Mouse (Mus musculus) 3134 (cell line): Measurements from ENCODE around the gene Trim9.

ENCODE experiments used
- DNase-seq: peaks from one replicate; pipeline ENCODE4 v3.0.0-alpha.2; 2011; ENCODE audit warnings: low spot score; ENCODE audit not compliant: insufficient read length; ENCODE audit errors: extremely low read depth

Trim9 gene

GRCm38 (mm10) chr12:70326393-70326792 is 21.0 kb downstream of the Trim9 start:
- DNase-seq: no peak

- DNase-seq: no peak
Observed at GRCm38 (mm10) chr12:70325826-70326225, 21.6 kb downstream of the Trim9 start.

GRCm38 (mm10) chr12:70322790-70323189 is 24.6 kb downstream of the Trim9 start:
- DNase-seq: no peak

DNA sequence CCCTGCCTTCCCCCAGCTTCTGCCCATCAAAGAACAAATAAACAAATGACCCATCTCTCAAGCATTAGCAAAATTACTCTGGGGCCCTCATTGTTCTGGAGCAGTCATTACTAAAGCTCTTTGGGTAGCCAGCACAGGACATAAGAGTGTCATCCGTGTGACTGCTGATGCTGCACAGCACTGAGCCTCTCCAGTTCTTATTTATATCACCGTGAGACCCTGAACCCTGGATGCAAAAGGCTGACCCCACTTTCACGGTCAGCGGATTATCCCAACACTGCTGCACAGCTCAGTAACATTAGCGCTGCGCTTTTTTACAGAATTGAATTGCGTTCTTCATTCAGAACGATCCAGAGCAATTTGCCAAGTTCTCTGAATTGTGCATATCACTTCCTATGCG is 31.3 kb downstream of the Trim9 start:
- DNase-seq: no peak

GRCm38 (mm10) chr12:70307881-70308280 is 39.5 kb downstream of the Trim9 start:
- DNase-seq: no peak

DNA sequence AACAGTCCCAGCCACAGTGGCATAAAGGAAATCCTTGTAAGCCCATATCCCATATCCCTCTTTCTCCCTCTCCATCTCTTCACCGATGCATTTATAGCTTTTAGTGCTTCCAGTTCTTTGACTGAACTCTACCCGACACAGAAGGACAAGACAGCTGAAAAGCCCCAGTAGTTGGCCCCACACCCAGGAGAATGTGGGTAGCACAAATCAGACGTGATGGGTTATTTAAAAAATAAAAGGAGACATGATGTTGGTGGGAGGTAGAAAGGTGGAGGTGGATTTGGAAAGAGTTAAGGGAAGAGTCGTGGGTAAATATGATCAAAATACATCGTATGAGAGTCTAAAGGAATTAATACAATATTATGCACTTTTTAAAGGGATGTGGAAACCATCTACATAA is 40.4 kb downstream of the Trim9 start:
- no peak for DNase-seq

DNA sequence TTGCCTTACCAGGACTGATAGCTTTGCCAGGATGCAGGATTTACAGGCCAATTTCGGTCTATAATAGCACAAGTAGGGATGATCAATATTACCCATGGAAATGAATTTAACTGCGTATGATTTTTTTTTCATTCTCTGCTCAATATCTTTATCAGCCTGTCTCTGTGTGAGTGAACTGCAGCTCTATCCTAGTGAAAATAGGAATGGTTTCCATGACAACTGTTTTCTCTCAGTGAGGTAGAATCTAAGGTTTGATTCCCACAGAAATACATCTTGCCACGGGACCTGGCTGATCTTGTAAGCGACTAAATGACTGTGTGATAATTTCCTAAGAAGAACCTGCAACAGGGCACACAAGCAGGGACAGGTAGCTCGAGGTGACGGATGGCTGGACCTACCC is 43.4 kb downstream of the Trim9 start:
- no peak for DNase-seq

GRCm38 (mm10) chr12:70303525-70303924 is 43.9 kb downstream of the Trim9 start:
- no peak for DNase-seq

- no peak for DNase-seq
Observed at GRCm38 (mm10) chr12:70302022-70302720, 45.2 kb downstream of the Trim9 start.

DNA sequence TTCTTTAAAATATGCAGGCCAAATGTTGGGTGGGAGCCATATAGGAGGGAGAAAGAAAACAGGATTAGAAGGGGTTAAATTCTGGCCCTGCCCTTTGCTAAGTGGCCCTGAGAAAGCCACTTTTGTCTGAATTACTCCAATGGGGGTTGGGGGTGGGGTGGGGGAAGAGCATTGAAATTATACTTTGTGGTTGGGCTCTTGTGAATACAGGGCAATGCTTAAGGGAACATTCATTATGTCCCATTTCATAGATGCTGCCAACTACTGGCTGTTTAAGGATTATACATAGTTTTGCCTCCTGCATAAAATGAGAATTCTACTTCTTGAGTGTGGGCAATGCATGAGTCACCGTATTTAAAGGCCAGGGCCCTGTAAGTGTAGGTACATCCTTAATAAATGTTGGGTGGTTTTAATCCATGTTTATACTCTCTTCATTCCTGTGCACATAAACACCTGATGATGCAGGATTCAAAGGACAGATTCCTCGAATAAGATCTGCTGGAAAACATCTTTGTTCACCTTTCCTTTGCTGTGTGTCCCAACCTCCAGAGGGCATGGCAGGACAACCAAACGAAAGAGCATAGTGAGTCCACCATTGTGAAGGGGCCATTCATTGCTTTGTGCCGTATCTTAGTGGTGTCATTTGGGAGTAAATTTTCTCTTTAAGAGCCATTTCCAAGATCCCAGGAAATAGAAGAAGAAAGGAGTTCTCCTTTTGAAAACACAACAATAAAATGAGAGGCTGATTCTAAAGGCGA is 53.3 kb downstream of the Trim9 start:
- no peak for DNase-seq

DNA sequence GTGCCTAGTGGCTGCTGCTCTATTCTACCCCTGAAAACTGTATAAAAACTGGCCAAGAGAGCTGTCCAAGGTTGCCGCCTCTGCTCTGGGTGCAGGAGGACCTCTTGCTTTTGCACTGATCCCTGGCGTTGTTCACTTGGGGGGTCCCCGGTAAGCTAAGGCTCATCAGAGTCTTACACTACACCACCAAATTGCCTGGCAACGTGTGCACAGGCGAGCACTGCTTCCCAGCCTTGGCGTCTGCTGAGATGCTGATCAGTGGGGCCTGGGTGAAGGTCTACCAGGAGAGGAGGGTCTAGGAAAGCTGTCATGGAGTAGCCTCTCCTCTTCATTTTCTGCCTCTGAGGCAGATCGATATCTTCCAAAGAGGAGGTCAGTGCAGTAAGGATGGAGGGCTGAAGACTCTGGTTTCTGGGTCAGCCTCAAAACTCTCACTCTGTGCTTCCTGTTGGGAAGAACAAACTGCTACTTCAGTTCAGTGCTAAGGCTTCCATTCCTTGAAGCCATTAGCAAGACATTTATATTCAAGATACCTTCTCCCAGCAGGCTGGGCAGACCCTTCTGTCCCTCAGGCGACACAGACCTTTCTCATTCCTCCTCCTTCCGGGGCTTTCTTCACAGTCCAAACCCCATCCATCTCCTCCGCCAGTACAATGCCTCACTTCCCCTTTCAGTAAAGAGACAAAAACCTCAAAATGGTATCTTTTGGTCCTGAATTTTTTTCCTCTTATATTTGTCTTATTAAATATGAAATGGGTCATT is 54.1 kb downstream of the Trim9 start:
- no peak for DNase-seq

- no peak for DNase-seq
Observed at GRCm38 (mm10) chr12:70285521-70285920, 61.9 kb downstream of the Trim9 start.

DNA sequence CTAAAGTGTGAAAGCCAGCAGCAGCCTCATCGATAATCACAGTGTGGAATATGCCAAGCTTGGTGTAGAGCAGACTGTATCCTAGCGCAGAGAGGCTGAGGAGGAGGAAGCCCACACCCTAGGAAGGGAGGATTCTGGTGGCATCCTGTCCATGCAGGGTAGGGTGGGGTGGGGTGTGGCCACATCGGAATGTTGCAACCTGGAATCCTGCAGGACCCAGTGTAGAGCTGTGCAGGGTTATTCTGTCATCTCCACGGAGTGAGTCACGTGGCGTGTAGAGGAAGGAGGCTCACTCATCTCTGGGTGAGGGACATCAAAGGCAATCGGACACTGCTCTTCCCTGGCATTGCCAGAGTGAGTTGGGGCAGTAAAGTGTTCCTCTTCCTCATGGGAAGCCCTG is 62.4 kb downstream of the Trim9 start:
- DNase-seq: no peak

- DNase-seq: no peak
Observed at GRCm38 (mm10) chr12:70283116-70283731, 64.2 kb downstream of the Trim9 start.

DNA sequence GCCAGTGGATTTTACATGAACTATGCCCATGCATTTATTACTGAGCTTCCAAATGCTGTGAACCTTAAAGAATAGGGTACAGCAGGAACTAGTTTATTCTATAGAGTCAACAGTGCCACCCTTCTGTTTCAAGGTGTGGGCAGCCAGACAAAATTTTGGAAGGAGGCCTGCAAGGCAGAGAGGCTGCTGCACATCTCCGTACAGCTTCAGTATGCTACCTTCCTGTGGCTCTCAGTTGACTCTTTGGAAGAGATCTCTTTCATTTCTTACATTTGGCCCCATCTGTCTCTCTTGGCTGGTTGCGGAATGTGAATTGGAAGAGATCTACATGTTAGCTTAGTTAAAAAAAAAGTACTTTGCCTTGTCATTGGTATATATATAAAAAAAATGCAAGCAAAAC is 66.5 kb downstream of the Trim9 start:
- DNase-seq: no peak

- no peak for DNase-seq
Observed at GRCm38 (mm10) chr12:70280381-70280780, 67.0 kb downstream of the Trim9 start.

DNA sequence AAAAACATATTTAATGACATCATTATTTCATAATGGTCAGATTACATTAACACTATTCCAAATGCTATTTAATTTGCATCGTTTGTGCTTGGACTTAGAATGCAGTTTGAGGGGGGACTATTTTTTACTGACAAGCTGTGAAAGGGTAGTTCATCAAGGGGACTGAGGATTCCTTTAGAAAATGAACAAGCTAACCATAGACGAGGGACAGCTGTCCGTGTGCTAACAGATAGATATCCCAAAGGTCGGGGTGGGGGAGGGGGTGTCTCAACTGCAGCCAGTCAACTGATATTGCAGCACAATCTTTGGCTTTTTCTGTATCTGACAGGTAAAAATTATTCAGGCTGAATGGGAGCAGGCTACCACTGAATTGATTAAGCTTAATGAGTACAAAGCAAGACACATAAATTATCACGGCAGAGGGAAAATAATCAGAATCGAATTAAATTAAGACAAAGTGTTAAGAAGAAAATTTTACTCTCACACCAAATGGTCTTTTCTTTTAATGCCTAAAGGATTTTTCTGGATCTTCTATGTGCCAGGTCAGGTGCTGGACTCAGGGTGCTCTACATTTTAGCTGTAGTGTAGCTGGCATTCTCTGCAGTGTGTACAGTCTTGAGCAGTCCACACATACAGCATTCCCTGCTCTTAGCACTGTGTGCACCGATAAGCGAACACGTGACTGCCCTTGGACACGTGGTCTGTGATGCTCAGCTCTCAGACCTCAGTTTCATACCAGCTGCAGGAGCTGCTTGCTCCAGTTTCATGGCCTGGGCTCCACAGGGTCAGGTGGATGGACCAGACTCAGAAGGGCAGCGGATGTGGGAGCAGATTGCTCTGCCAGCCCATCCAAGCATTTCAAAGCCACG is 70.1 kb downstream of the Trim9 start:
- DNase-seq: no peak

- no peak for DNase-seq
Observed at GRCm38 (mm10) chr12:70269724-70270123, 77.7 kb downstream of the Trim9 start.

DNA sequence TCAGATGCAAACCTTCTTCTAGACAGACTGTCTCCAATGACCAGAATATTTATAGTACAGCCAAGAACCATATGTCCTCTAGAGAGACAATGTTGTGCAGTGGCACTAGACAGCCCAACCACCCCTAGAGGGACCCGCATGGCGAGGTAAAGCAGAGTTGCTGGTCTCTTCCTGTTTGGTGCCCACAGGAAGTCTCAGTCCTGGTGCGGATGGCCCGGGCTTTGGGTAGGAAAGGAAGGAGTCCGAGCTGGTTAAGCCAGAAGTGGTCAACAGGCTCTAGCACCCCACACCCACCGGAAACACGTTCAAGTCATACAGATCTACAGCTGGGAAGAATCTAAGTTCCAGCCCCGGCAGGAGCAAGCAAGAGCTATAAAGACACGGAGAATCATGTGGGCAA is 80.1 kb downstream of the Trim9 start:
- DNase-seq: no peak

GRCm38 (mm10) chr12:70266494-70266931 is 80.9 kb downstream of the Trim9 start:
- no peak for DNase-seq
